Mouse (Mus musculus): ENCODE results near the gene Dph6. TPM values are rescaled to one million over a fixed set of nuclear protein-coding genes. Genes with fewer than 3 reads are reported as not detected.

The Dph6 gene
- polyA plus RNA-seq, 1 experiment from 2014 or later, result 17.2 TPM

DNA sequence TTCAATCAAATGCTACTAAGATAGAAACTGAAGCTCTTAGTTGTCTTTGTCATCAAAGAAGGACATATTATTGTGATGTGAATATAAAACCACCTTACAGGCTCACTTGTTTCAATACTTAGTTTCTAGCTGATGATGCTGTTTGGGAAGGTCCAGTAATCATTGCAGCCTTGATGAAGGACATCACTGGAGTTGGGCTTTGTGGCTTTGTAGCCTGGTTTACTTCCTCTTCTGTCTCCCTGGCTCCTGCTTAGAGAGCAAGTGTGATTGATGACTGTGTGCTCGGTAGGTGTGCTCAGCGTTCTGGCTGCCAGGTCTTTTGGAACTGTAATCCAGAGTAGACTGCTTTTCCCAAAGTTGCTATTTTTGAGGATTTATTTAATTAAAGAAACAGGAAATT is 55.0 kb downstream of the Dph6 start:
- no peak for ATAC-seq (replicated peaks; ENCODE audit: insufficient number of reproducible peaks, low FRiP score, low TSS enrichment)
- H3K4me2 ChIP-seq, result no peak overlapping the region
- no peaks in the 10 kb centered on the region for H3K9me3 ChIP-seq (replicated peaks; ENCODE audit: control insufficient read depth, low read length)
- no peak overlapping the region for H3K4me3 ChIP-seq (ENCODE audit: low read depth, low read length)
- no peaks in the 10 kb centered on the region for H3K4me1 ChIP-seq (ENCODE audit: control insufficient read depth, insufficient read depth, low read length)
- no peaks in the 10 kb centered on the region for H3K36me3 ChIP-seq (ENCODE audit: control insufficient read depth, insufficient read depth, low read length)
- 38% methylated on average over 2 of the region's 2 CpGs for WGBS (ENCODE audit: insufficient replicate concordance)
- no peak overlapping the region for H3K9ac ChIP-seq (ENCODE audit: low read depth, low read length)
- H3K27ac ChIP-seq (ENCODE audit: low read depth, low read length), result no peak overlapping the region
- no peaks in the 10 kb centered on the region for H3K27me3 ChIP-seq (ENCODE audit: control insufficient read depth, insufficient read depth, low read length)

GRCm38 (mm10) chr2:114593393-114593792 is 61.4 kb downstream of the Dph6 start:
- H3K9ac ChIP-seq (ENCODE audit: low read depth, low read length), result no peak overlapping the region
- no peak overlapping the region for H3K27ac ChIP-seq (ENCODE audit: low read depth, low read length)
- no peak overlapping the region for H3K4me3 ChIP-seq (ENCODE audit: low read depth, low read length)
- H3K27me3 ChIP-seq (ENCODE audit: control insufficient read depth, insufficient read depth, low read length), result no peaks in the 10 kb centered on the region
- no peaks in the 10 kb centered on the region for H3K36me3 ChIP-seq (ENCODE audit: control insufficient read depth, insufficient read depth, low read length)
- 77% methylated on average over 5 of the region's 5 CpGs for WGBS (ENCODE audit: insufficient replicate concordance)
- no peak overlapping the region for H3K4me2 ChIP-seq
- H3K4me1 ChIP-seq (ENCODE audit: control insufficient read depth, insufficient read depth, low read length), result no peaks in the 10 kb centered on the region
- no peaks in the 10 kb centered on the region for H3K9me3 ChIP-seq (replicated peaks; ENCODE audit: control insufficient read depth, low read length)
- no peak for ATAC-seq (replicated peaks; ENCODE audit: insufficient number of reproducible peaks, low FRiP score, low TSS enrichment)

GRCm38 (mm10) chr2:114580714-114581113 is 74.0 kb downstream of the Dph6 start:
- no peak for ATAC-seq (replicated peaks; ENCODE audit: insufficient number of reproducible peaks, low FRiP score, low TSS enrichment)
- Histone ChIP-seq H3K9ac (ENCODE audit: low read depth, low read length) (no peak overlapping the region), H3K4me2 (no peak overlapping the region), H3K9me3 (replicated peaks; ENCODE audit: control insufficient read depth, low read length) (no peaks in the 10 kb centered on the region), H3K27me3 (ENCODE audit: control insufficient read depth, insufficient read depth, low read length) (no peaks in the 10 kb centered on the region), H3K4me3 (ENCODE audit: low read depth, low read length) (no peak overlapping the region), H3K27ac (ENCODE audit: low read depth, low read length) (no peak overlapping the region), H3K36me3 (ENCODE audit: control insufficient read depth, insufficient read depth, low read length) (no peaks in the 10 kb centered on the region), H3K4me1 (ENCODE audit: control insufficient read depth, insufficient read depth, low read length) (no peaks in the 10 kb centered on the region)
- WGBS (ENCODE audit: insufficient replicate concordance), result 63% methylated on average over 2 of the region's 2 CpGs

GRCm38 (mm10) chr2:114543000-114543622 is 111.7 kb downstream of the Dph6 start:
- no peak for ATAC-seq (replicated peaks; ENCODE audit: insufficient number of reproducible peaks, low FRiP score, low TSS enrichment)
- H3K4me2 ChIP-seq, result no peak overlapping the region
- no peaks in the 10 kb centered on the region for H3K27me3 ChIP-seq (ENCODE audit: control insufficient read depth, insufficient read depth, low read length)
- H3K4me3 ChIP-seq (ENCODE audit: low read depth, low read length), result no peak overlapping the region
- WGBS (ENCODE audit: insufficient replicate concordance), result 71% methylated on average over 2 of the region's 2 CpGs
- H3K36me3 ChIP-seq (ENCODE audit: control insufficient read depth, insufficient read depth, low read length), result no peaks in the 10 kb centered on the region
- no peak overlapping the region for H3K9ac ChIP-seq (ENCODE audit: low read depth, low read length)
- no peaks in the 10 kb centered on the region for H3K4me1 ChIP-seq (ENCODE audit: control insufficient read depth, insufficient read depth, low read length)
- H3K27ac ChIP-seq (ENCODE audit: low read depth, low read length), result no peak overlapping the region
- no peaks in the 10 kb centered on the region for H3K9me3 ChIP-seq (replicated peaks; ENCODE audit: control insufficient read depth, low read length)

DNA sequence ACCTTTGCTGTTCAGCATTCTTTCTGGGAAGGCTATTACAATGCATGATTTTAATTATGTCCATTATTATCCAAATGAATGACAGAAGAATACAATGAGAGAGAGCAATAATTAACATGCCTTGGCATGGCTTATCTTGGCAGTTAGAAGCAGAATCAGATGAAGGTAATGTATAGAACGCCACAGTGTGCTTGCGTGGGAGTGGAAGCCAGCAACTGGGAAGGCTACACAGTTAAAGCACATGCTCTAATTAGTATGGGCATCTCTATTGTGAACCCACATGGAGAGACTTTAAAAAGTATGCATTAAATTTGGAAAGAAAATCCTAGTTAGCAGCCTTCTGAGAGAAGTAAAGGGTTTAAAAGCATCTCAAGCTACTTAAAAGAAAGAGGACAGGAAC is 112.4 kb downstream of the Dph6 start:
- H3K27ac ChIP-seq (ENCODE audit: low read depth, low read length), result no peak overlapping the region
- WGBS (ENCODE audit: insufficient replicate concordance), result 90% methylated on average over 2 of the region's 2 CpGs
- no peak overlapping the region for H3K9ac ChIP-seq (ENCODE audit: low read depth, low read length)
- no peaks in the 10 kb centered on the region for H3K9me3 ChIP-seq (replicated peaks; ENCODE audit: control insufficient read depth, low read length)
- no peaks in the 10 kb centered on the region for H3K27me3 ChIP-seq (ENCODE audit: control insufficient read depth, insufficient read depth, low read length)
- H3K4me1 ChIP-seq (ENCODE audit: control insufficient read depth, insufficient read depth, low read length), result no peaks in the 10 kb centered on the region
- no peak for ATAC-seq (replicated peaks; ENCODE audit: insufficient number of reproducible peaks, low FRiP score, low TSS enrichment)
- no peaks in the 10 kb centered on the region for H3K36me3 ChIP-seq (ENCODE audit: control insufficient read depth, insufficient read depth, low read length)
- no peak overlapping the region for H3K4me2 ChIP-seq
- H3K4me3 ChIP-seq (ENCODE audit: low read depth, low read length), result no peak overlapping the region

GRCm38 (mm10) chr2:114540416-114540815 is 114.3 kb downstream of the Dph6 start:
- Histone ChIP-seq H3K9ac (ENCODE audit: low read depth, low read length) (no peak overlapping the region), H3K27me3 (ENCODE audit: control insufficient read depth, insufficient read depth, low read length) (no peaks in the 10 kb centered on the region), H3K4me1 (ENCODE audit: control insufficient read depth, insufficient read depth, low read length) (no peaks in the 10 kb centered on the region), H3K27ac (ENCODE audit: low read depth, low read length) (no peak overlapping the region), H3K36me3 (ENCODE audit: control insufficient read depth, insufficient read depth, low read length) (no peaks in the 10 kb centered on the region), H3K4me3 (ENCODE audit: low read depth, low read length) (no peak overlapping the region), H3K9me3 (replicated peaks; ENCODE audit: control insufficient read depth, low read length) (no peaks in the 10 kb centered on the region), H3K4me2 (no peak overlapping the region)
- WGBS (ENCODE audit: insufficient replicate concordance), result 79% methylated on average over 6 of the region's 6 CpGs
- ATAC-seq (replicated peaks; ENCODE audit: insufficient number of reproducible peaks, low FRiP score, low TSS enrichment), result no peak

DNA sequence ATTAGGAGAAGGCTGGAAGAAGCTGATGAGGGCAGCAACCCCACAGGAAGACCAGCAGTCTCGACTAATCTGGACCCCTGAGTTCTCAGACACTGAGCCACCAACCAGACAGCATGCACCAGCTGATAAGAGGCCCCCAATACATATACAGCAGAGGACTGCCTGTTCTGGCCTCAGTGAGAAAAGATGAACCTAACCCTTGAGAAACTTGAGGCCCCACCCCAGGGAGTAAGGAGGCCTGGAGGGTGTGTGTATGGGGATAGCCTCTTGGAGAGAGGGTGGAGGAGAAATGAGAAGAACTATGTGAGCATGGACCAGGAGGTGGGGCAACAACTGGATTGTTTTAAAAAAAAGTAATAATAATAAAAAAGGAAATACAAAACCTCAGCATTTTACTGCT is 118.7 kb downstream of the Dph6 start:
- no peak overlapping the region for H3K4me2 ChIP-seq
- no peaks in the 10 kb centered on the region for H3K4me1 ChIP-seq (ENCODE audit: control insufficient read depth, insufficient read depth, low read length)
- H3K27me3 ChIP-seq (ENCODE audit: control insufficient read depth, insufficient read depth, low read length), result no peaks in the 10 kb centered on the region
- 13% methylated on average over 1 of the region's 1 CpGs for WGBS (ENCODE audit: insufficient replicate concordance)
- no peak overlapping the region for H3K4me3 ChIP-seq (ENCODE audit: low read depth, low read length)
- no peak overlapping the region for H3K9ac ChIP-seq (ENCODE audit: low read depth, low read length)
- ATAC-seq (replicated peaks; ENCODE audit: insufficient number of reproducible peaks, low FRiP score, low TSS enrichment), result no peak
- no peaks in the 10 kb centered on the region for H3K9me3 ChIP-seq (replicated peaks; ENCODE audit: control insufficient read depth, low read length)
- no peak overlapping the region for H3K27ac ChIP-seq (ENCODE audit: low read depth, low read length)
- H3K36me3 ChIP-seq (ENCODE audit: control insufficient read depth, insufficient read depth, low read length), result no peaks in the 10 kb centered on the region

- Histone ChIP-seq H3K4me1 (ENCODE audit: control insufficient read depth, insufficient read depth, low read length) (no peaks in the 10 kb centered on the region), H3K4me3 (ENCODE audit: low read depth, low read length) (no peak overlapping the region), H3K36me3 (ENCODE audit: control insufficient read depth, insufficient read depth, low read length) (no peaks in the 10 kb centered on the region), H3K27ac (ENCODE audit: low read depth, low read length) (no peak overlapping the region), H3K4me2 (no peak overlapping the region), H3K9me3 (replicated peaks; ENCODE audit: control insufficient read depth, low read length) (no peaks in the 10 kb centered on the region), H3K27me3 (ENCODE audit: control insufficient read depth, insufficient read depth, low read length) (no peaks in the 10 kb centered on the region), H3K9ac (ENCODE audit: low read depth, low read length) (no peak overlapping the region)
- ATAC-seq (replicated peaks; ENCODE audit: insufficient number of reproducible peaks, low FRiP score, low TSS enrichment), result no peak
- WGBS (ENCODE audit: insufficient replicate concordance), result 59% methylated on average over 5 of the region's 5 CpGs
These were observed 123.6 kb downstream of the Dph6 start for GRCm38 (mm10) chr2:114531010-114531756.

- ATAC-seq (replicated peaks; ENCODE audit: insufficient number of reproducible peaks, low FRiP score, low TSS enrichment), result no peak
- H3K27ac ChIP-seq (ENCODE audit: low read depth, low read length), result no peak overlapping the region
- H3K9me3 ChIP-seq (replicated peaks; ENCODE audit: control insufficient read depth, low read length), result no peaks in the 10 kb centered on the region
- WGBS (ENCODE audit: insufficient replicate concordance), result 93% methylated on average over 5 of the region's 5 CpGs
- H3K4me1 ChIP-seq (ENCODE audit: control insufficient read depth, insufficient read depth, low read length), result no peaks in the 10 kb centered on the region
- no peaks in the 10 kb centered on the region for H3K36me3 ChIP-seq (ENCODE audit: control insufficient read depth, insufficient read depth, low read length)
- H3K4me3 ChIP-seq (ENCODE audit: low read depth, low read length), result no peak overlapping the region
- no peak overlapping the region for H3K4me2 ChIP-seq
- no peaks in the 10 kb centered on the region for H3K27me3 ChIP-seq (ENCODE audit: control insufficient read depth, insufficient read depth, low read length)
- H3K9ac ChIP-seq (ENCODE audit: low read depth, low read length), result no peak overlapping the region
These were observed 134.3 kb downstream of the Dph6 start for GRCm38 (mm10) chr2:114520414-114520813.
